Mouse (Mus musculus) C2C12 (cell line): ENCODE measurements around the gene Gm21833. TPM values are rescaled to one million over a fixed set of nuclear protein-coding genes. Genes with fewer than 3 reads are reported as not detected.
"Not testable (repeated sequence)": the region's sequence is repeated elsewhere in the genome, so short reads cannot be mapped to it uniquely, and the experiment has no call there.

Experiments used
- H3K27me3 ChIP-seq: one replicate; pipeline ENCODE4 v1.6.1; 2011; ENCODE audit not compliant: control insufficient read depth, insufficient read depth, insufficient read length
- H3K36me3 ChIP-seq: one replicate; pipeline ENCODE4 v1.6.1; 2011; ENCODE audit not compliant: control insufficient read depth, insufficient read depth
- H3K4me3 ChIP-seq: one replicate; pipeline ENCODE4 v1.5.1; 2011; ENCODE audit warnings: mild to moderate bottlenecking, control low read depth; ENCODE audit not compliant: poor library complexity, insufficient read depth, severe bottlenecking
- H3K79me2 ChIP-seq: one replicate; pipeline ENCODE4 v1.6.1; 2011; ENCODE audit not compliant: control insufficient read depth, insufficient read depth
- H3K79me3 ChIP-seq: one replicate; pipeline ENCODE4 v1.6.1; 2011; ENCODE audit warnings: low read depth, control low read depth
- H3ac ChIP-seq: one replicate; pipeline ENCODE3; 2011; ENCODE audit warnings: low read depth; ENCODE audit not compliant: control insufficient read depth, insufficient read length
- CEBPB ChIP-seq: IDR thresholded peaks from one replicate; pipeline ENCODE4 v1.6.1; 2011; ENCODE audit warnings: low read depth, mild to moderate bottlenecking, control low read depth, moderate library complexity
- CTCF ChIP-seq: IDR thresholded peaks from one replicate; pipeline ENCODE4 v1.5.1; 2011; ENCODE audit not compliant: control insufficient read depth, insufficient read depth, insufficient read length
- FOSL1 ChIP-seq: IDR thresholded peaks from one replicate; pipeline ENCODE4 v1.8.0; 2011; ENCODE audit warnings: mild to moderate bottlenecking, low read length; ENCODE audit not compliant: poor library complexity, insufficient read depth, severe bottlenecking
- MAX ChIP-seq: IDR thresholded peaks from one replicate; pipeline ENCODE4 v1.6.1; 2011; ENCODE audit warnings: mild to moderate bottlenecking, control low read depth
- MYOD1 ChIP-seq: IDR thresholded peaks from one replicate; pipeline ENCODE4 v1.6.1; 2011; ENCODE audit warnings: low read depth; ENCODE audit not compliant: control insufficient read depth, insufficient read length
- MYOG ChIP-seq: IDR thresholded peaks from one replicate; pipeline ENCODE4 v1.6.1; 2011; ENCODE audit not compliant: control insufficient read depth, insufficient read length; ENCODE audit errors: extremely low read depth
- USF1 ChIP-seq: IDR thresholded peaks from one replicate; pipeline ENCODE4 v1.6.1; 2011; ENCODE audit warnings: low read depth, mild to moderate bottlenecking, control low read depth, moderate library complexity
- long read RNA-seq, 2 experiments: library from polyadenylated mRNA; unstranded; transcript quantifications; one replicate each; pipeline ENCODE4 v2.0.0; 2019 to 2020
- polyA plus RNA-seq: library from polyadenylated mRNA; unstranded; fragments of >200 nt; fragmentation: generic; extraction: Trizol; gene quantifications from one replicate; pipeline ENCODE4 v1.2.1, GENCODE M21; 2012; ENCODE audit warnings: missing spikeins

Gene Gm21833
- polyA plus RNA-seq = not detected
- long read RNA-seq, experiment 1 = 0 reads
- long read RNA-seq, experiment 2 = 0 reads

DNA sequence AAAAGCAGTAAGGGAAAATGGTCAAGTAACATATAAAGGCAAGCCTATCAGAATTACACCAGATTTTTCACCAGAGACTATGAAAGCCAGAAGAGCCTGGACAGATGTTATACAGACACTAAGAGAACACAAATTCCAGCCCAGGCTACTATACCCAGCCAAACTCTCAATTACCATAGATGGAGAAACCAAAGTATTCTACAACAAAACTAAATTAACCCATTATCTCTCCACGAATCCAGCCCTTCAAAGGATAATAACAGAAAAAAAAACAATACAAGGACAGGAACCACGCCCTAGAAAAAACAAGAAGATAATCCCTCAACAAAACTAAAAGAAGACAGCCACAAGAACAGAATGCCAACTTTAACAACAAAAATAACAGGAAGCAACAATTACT, at the start of gene Gm21833:
Gm21833 (plus strand) TSS at position 301 of the 400 bp plus-strand sequence.
- not testable (repeated sequence) for H3K27me3 ChIP-seq, H3K36me3 ChIP-seq, H3ac ChIP-seq, H3K4me3 ChIP-seq, H3K79me2 ChIP-seq, H3K79me3 ChIP-seq

DNA sequence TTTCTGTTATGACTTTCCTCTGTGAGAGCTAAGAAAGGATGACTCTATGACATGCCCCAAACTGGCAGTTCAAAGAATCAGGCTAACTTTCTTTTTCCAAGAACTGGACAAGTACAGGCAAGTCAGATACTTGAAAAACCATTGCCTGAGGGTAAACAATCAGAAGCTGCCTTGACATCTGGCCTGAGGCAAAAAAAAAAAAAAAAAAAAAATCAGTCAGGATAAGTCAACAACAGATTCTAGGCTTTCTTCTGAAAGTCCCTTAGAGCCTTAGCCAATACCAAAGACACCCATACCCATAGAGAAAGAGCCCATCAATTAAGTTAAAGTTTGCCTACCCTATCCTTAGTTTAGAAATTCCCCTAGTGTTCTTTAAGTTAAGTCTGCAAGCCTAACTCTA, 38.7 kb upstream of the Gm21833 start:
- H3K79me2 ChIP-seq = no peaks in the 10 kb centered on the region
- H3ac ChIP-seq = no peak overlapping the region
- H3K36me3 ChIP-seq = no peaks in the 10 kb centered on the region
- H3K4me3 ChIP-seq = no peak overlapping the region
- no peaks in the 10 kb centered on the region for H3K79me3 ChIP-seq
- H3K27me3 ChIP-seq = no peaks in the 10 kb centered on the region
- TF ChIP-seq MYOG (no peak), MAX (no peak), FOSL1 (no peak)

DNA sequence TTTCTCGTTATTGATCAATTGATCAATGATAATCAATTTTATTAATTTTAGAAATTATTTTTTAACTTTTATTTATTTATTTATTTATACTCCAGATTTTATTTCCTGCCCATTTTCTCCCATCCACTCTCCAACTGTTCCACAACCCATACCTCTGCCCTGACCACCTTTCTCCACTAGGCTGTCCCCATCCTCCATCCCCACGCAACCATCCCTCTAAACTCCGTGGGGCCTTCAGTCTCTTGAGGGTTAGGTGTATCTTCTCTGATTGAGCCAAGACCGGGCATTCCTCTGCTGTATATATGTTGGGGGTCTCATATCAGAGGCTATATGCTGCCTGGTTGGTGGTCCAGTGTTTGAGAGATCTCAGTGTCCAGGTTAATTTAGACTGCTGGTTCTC, 31.7 kb upstream of the Gm21833 start:
- Histone ChIP-seq H3K79me2 (no peaks in the 10 kb centered on the region), H3K36me3 (no peaks in the 10 kb centered on the region), H3K79me3 (no peaks in the 10 kb centered on the region), H3K4me3 (no peak overlapping the region), H3ac (no peak overlapping the region), H3K27me3 (no peaks in the 10 kb centered on the region)
- TF ChIP-seq MAX = no peak

DNA sequence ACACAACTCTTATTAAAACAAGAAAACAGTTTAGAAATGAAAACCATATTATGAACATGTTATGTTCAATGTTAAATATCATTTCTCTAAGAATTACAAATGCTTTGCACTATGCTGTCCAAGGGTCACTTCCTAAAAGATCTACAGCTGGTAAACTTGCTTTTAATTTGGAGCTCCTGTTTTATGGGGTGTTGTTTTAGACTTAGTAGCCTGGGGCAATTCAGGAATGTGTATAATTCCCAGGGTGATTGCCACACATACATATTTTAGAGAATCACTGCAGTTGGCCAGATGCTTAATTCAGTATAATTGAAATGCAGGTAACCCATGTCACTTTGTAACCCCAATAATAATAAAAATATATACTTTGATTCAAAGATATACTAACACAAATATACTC, 12.9 kb upstream of the Gm21833 start:
- Histone ChIP-seq H3K36me3 (no peaks in the 10 kb centered on the region), H3K27me3 (no peaks in the 10 kb centered on the region), H3K79me2 (no peaks in the 10 kb centered on the region), H3ac (no peak overlapping the region), H3K79me3 (no peaks in the 10 kb centered on the region), H3K4me3 (no peak overlapping the region)
- no peak for TF ChIP-seq MYOD1
- TF ChIP-seq USF1 = no peak
- no peak for TF ChIP-seq CTCF

DNA sequence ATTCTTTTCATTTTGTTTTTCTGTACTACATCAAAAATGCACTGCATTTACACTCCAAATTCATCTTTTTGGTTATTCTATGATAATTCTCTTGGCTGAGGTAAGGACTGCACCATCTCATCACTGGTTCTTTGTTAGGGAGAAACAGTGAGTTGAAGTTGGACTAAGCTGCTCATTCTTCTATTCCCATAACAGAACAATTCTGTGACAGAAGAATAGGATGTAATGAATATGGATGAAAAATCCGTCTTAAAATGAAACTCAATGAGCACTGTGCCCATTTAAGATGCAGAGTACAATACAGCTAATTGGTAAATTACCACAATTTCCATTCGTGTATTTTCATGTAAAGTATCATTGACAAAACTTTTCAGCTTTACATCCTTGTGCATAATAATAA, 11.6 kb upstream of the Gm21833 start:
- TF ChIP-seq CTCF (no peak), FOSL1 (no peak), USF1 (no peak), MYOD1 (no peak), CEBPB (no peak), MYOG (no peak), MAX (no peak)
- Histone ChIP-seq H3K79me3 (no peaks in the 10 kb centered on the region), H3ac (no peak overlapping the region), H3K79me2 (no peaks in the 10 kb centered on the region), H3K4me3 (no peak overlapping the region), H3K27me3 (no peaks in the 10 kb centered on the region), H3K36me3 (no peaks in the 10 kb centered on the region)

DNA sequence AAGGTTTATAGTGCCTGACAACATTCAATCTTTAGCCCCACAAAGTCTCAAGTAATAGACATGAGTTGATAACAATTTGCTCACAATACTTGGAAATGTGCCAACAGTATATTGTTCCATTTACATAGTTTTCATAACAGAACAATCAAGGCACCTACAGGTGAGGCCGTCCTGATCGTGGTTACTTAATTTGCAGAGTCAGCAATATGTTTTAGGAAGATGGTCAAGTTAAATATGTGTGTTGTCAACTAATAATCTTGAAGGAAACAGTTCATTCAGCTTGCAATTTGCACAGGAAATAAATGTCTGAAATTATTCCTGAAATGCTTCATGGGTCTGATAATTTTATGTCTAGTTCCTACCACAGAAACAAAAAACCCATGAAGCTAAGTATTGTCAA, 27.6 kb downstream of the Gm21833 start:
- Histone ChIP-seq H3K79me3 (no peaks in the 10 kb centered on the region), H3K36me3 (no peaks in the 10 kb centered on the region), H3K4me3 (no peak overlapping the region), H3K27me3 (no peaks in the 10 kb centered on the region), H3ac (no peak overlapping the region), H3K79me2 (no peaks in the 10 kb centered on the region)
- no peak for TF ChIP-seq USF1
- TF ChIP-seq CEBPB = no peak
- no peak for TF ChIP-seq MYOG
- TF ChIP-seq CTCF = no peak
- TF ChIP-seq MYOD1 = no peak
- TF ChIP-seq MAX = no peak
- no peak for TF ChIP-seq FOSL1

DNA sequence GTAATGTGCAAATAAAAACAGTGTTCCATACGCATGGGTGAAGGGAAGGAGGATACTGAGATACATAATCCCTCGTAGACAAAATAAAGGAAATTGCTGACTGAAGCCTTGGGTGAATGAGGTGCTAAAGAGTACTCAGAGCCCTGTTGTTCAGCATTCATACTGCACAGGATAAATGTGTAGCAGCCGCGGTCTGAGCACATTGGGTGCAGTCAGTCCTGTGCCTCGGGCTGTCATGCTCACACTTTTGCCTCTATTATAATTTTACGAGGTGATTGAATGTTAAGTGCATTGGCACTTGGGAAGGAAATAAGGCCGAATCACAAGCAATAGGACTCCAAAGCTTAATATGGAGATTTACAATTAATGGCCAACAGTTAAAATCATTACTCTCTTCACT, 36.4 kb downstream of the Gm21833 start:
- H3K79me2 ChIP-seq = no peaks in the 10 kb centered on the region
- TF ChIP-seq CEBPB (no peak), USF1 (no peak), MYOG (no peak), MYOD1 (no peak), CTCF (no peak), MAX (no peak), FOSL1 (no peak)
- H3K27me3 ChIP-seq = no peaks in the 10 kb centered on the region
- no peaks in the 10 kb centered on the region for H3K36me3 ChIP-seq
- H3ac ChIP-seq = no peak overlapping the region
- H3K4me3 ChIP-seq = no peak overlapping the region
- H3K79me3 ChIP-seq = no peaks in the 10 kb centered on the region
